Mouse (Mus musculus) liver, embryonic 14.5 days (tissue): ENCODE results near the gene Slc3a2.

ENCODE experiments used
- CTCF ChIP-seq: IDR thresholded peaks from 2 replicates; pipeline ENCODE4 v1.5.1; 2016; ENCODE audit warnings: antibody characterized with exemption, low read depth, control low read depth
- EP300 ChIP-seq: IDR thresholded peaks from 2 replicates; pipeline ENCODE4 v1.6.1; 2016; ENCODE audit warnings: antibody characterized with exemption, low read depth

GRCm38 (mm10) chr19:8712870-8713305 is 10.3 kb downstream of the Slc3a2 start:
- no peak for TF ChIP-seq CTCF
- peak; percentile 62 for TF ChIP-seq EP300
